In the genomic region with DNA sequence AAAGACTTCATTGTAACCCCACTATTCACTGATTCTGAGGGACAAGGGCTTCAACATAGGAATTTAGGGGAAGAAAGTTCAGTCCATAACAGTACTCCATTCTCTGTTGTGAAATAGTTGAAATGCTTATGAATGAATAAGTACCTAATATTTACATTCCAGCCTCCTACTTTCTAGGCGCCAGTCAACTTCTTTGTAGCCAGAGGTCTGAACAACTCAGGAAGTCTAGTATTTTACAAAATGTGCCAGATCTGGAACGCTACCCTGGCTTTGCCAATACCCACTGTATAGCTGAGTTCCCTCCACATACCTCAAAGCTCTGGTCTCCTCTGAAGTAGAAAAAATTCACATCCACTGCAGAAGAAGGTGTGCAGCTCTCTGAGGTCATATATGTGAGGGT, we compare ENCODE assay signal across 27 mouse cellular contexts.
A peak's percentile ranks its signal among the peaks of the same experiment; 100 is the strongest.
DNase-seq lines count a peak whose midpoint lies in the region; ATAC-seq and TF ChIP-seq lines count a peak whose summit lies in the region.
"Had no signal": no experiment of that assay in that cellular context is flagged by ENCODE, and none has a peak within 500 bp of the region (broad histone marks: within the 10 kb centered on the region; RNA-seq: fewer than 3 reads in every experiment).

No protein-coding gene starts in this region.

- peak; percentile 55; the same call in 1 of the 2 replicates for ATAC-seq in lung, embryonic 15.5 days (ENCODE audit: borderline replicate concordance, extremely low read depth, low FRiP score, low TSS enrichment)
- ATAC-seq: CD4-positive, CD25-positive, alpha-beta regulatory T cell, adult 4 months; forebrain, embryonic 14.5 days; forebrain, postnatal 0 days; hindbrain, postnatal 0 days; inflammation-experienced regulatory T-cells, adult 6 months; Patski had no signal

- TF ChIP-seq POLR2A in lung, adult 2 months (IDR thresholded peaks at IDR 0.05; ENCODE audit: borderline replicate concordance, extremely low read depth, low read depth, low read length): no peak

- no peaks in the 10 kb centered on the region for H3K36me3 ChIP-seq in lung, embryonic 15.5 days
- no peaks in the 10 kb centered on the region for H3K36me3 ChIP-seq in embryonic facial prominence, embryonic 10.5 days (replicated peaks)
- H3K36me3 ChIP-seq: embryonic facial prominence, embryonic 12.5 days; embryonic facial prominence, embryonic 15.5 days; heart, embryonic 15.5 days had no signal

- H3K9ac ChIP-seq in lung, embryonic 15.5 days: no peak overlapping the region
- H3K9ac ChIP-seq: embryonic facial prominence, embryonic 12.5 days; embryonic facial prominence, embryonic 15.5 days; forebrain, postnatal 0 days; heart, embryonic 15.5 days; hindbrain, embryonic 14.5 days had no signal

- H3K4me3 ChIP-seq in lung, embryonic 15.5 days: no peak overlapping the region
- H3K4me3 ChIP-seq in lung, adult 2 months (replicated peaks; ENCODE audit: extremely low read depth, low read depth, low read length): no peak overlapping the region
- H3K4me3 ChIP-seq in embryonic facial prominence, embryonic 10.5 days: no peak overlapping the region
- H3K4me3 ChIP-seq: embryonic facial prominence, embryonic 12.5 days; embryonic facial prominence, embryonic 15.5 days; gastrocnemius, adult 2 months; heart, embryonic 15.5 days had no signal

- H3K4me2 ChIP-seq in lung, embryonic 15.5 days: no peak overlapping the region
- H3K4me2 ChIP-seq: embryonic facial prominence, embryonic 12.5 days; embryonic facial prominence, embryonic 15.5 days; heart, embryonic 11.5 days; heart, embryonic 15.5 days; hindbrain, embryonic 14.5 days had no signal

- H3K27ac ChIP-seq in lung, embryonic 15.5 days: peak overlapping the region; percentile 85
- H3K27ac ChIP-seq in embryonic facial prominence, embryonic 10.5 days (replicated peaks): no peak overlapping the region
- H3K27ac ChIP-seq: embryonic facial prominence, embryonic 12.5 days; embryonic facial prominence, embryonic 15.5 days; gastrocnemius, adult 2 months; heart, embryonic 15.5 days; hindbrain, embryonic 14.5 days; hindbrain, postnatal 0 days had no signal

- 45% methylated on average over 2 of the region's 2 CpGs for WGBS in lung, embryonic 15.5 days
- WGBS in lung, adult 2 months: 60% methylated on average over 2 of the region's 2 CpGs
- WGBS in embryonic facial prominence, embryonic 10.5 days: 85% methylated on average over 2 of the region's 2 CpGs

- no peak for TF ChIP-seq CTCF in lung, adult 2 months (IDR thresholded peaks at IDR 0.05; ENCODE audit: insufficient read depth, low read length)

- no peak for DNase-seq in lung, adult 2 months
- DNase-seq in 3T3-L1 (ENCODE audit: low read depth, low spot score) (peak; percentile 29), NIH3T3 (ENCODE audit: low read depth) (peak; percentile 52)
- DNase-seq in embryonic facial prominence, embryonic 10.5 days (ENCODE audit: low spot score): no peak
- no peak for DNase-seq in left cerebral cortex, adult 11 months (ENCODE audit: low spot score)
- DNase-seq: adrenal gland, postnatal 10 days; adrenal gland, postnatal 36 days; cerebellum, adult 18-20 months; cerebellum, adult 9-10 months; cerebellum, postnatal 14 days; forebrain, postnatal 0 days; gastrocnemius, adult 2 months; gastrocnemius, postnatal 14 days; heart, adult 11 months; heart, postnatal 10 days; heart, postnatal 4 days had no signal

- peaks cover 13% of the 10 kb centered on the region for H3K4me1 ChIP-seq in lung, embryonic 15.5 days
- H3K4me1 ChIP-seq in lung, adult 2 months (ENCODE audit: control insufficient read depth, insufficient read depth, low read length): peaks cover 5% of the 10 kb centered on the region; the same call in 1 of the 2 replicates
- no peaks in the 10 kb centered on the region; the same call in 1 of the 2 replicates for H3K4me1 ChIP-seq in embryonic facial prominence, embryonic 10.5 days

- H3K27me3 ChIP-seq in lung, embryonic 15.5 days: no peaks in the 10 kb centered on the region
- no peaks in the 10 kb centered on the region for H3K27me3 ChIP-seq in embryonic facial prominence, embryonic 10.5 days (replicated peaks; ENCODE audit: low read depth, poor library complexity, severe bottlenecking)
- H3K27me3 ChIP-seq: embryonic facial prominence, embryonic 12.5 days; embryonic facial prominence, embryonic 15.5 days; heart, embryonic 15.5 days; Patski had no signal

- H3K9me3 ChIP-seq in lung, embryonic 15.5 days: no peaks in the 10 kb centered on the region
- H3K9me3 ChIP-seq in embryonic facial prominence, embryonic 10.5 days: no peaks in the 10 kb centered on the region
- H3K9me3 ChIP-seq: embryonic facial prominence, embryonic 12.5 days; embryonic facial prominence, embryonic 15.5 days; heart, embryonic 15.5 days had no signal

Comparison
In these comparisons a context has a peak if more than half of its experiments do, and no peak if none do; other contexts are left out.
1. DNase-seq: peak in 3T3-L1 (single experiment) and NIH3T3 (single experiment); none in lung, adult 2 months (single experiment), embryonic facial prominence, embryonic 10.5 days (single experiment) and left cerebral cortex, adult 11 months (single experiment).